Mouse (Mus musculus): ENCODE results near the gene Alg12.

- TF ChIP-seq CTCF (IDR thresholded peaks at IDR 0.05; ENCODE audit: low read depth, low read length) = no peak
- TF ChIP-seq POLR2A (IDR thresholded peaks at IDR 0.05; ENCODE audit: borderline replicate concordance, low read depth, low read length) = no peak
Observed at GRCm38 (mm10) chr15:88864270-88865030, 45.3 kb upstream of the Alg12 start.
